Mouse (Mus musculus): ENCODE measurements around the gene Psat1. TPM values are rescaled to one million over a fixed set of nuclear protein-coding genes. Genes with fewer than 3 reads are reported as not detected.

Gene Psat1
- polyA plus RNA-seq, 1 experiment: 396 TPM

GRCm38 (mm10) chr19:15866851-15867250 lies 80.3 kb downstream of the Psat1 start:
- Histone ChIP-seq H3K36me3 (ENCODE audit: control insufficient read depth, insufficient read depth) (no peaks in the 10 kb centered on the region), H3K4me2 (ENCODE audit: low read depth) (no peak overlapping the region), H3K4me3 (no peak overlapping the region), H3K27me3 (ENCODE audit: control insufficient read depth, insufficient read depth, insufficient read length) (peaks cover 12% of the 10 kb centered on the region), H3K79me2 (ENCODE audit: control insufficient read depth, insufficient read depth) (no peaks in the 10 kb centered on the region), H3ac (ENCODE audit: control insufficient read depth, insufficient read length) (no peak overlapping the region)
- no peak for TF ChIP-seq TCF3 (IDR thresholded peaks at IDR 0.05; ENCODE audit: insufficient read length, low read depth)
- TF ChIP-seq USF1 (IDR thresholded peaks at IDR 0.05; ENCODE audit: low read depth): no peak
- TF ChIP-seq MAX (IDR thresholded peaks at IDR 0.05; ENCODE audit: low read depth): no peak
- no peak for TF ChIP-seq TCF12 (IDR thresholded peaks at IDR 0.05; ENCODE audit: insufficient read depth, poor library complexity, severe bottlenecking)

- Histone ChIP-seq H3K4me2 (ENCODE audit: low read depth) (no peak overlapping the region), H3K36me3 (ENCODE audit: control insufficient read depth, insufficient read depth) (no peaks in the 10 kb centered on the region), H3K79me2 (ENCODE audit: control insufficient read depth, insufficient read depth) (no peaks in the 10 kb centered on the region), H3ac (ENCODE audit: control insufficient read depth, insufficient read length) (no peak overlapping the region), H3K4me3 (no peak overlapping the region), H3K27me3 (ENCODE audit: control insufficient read depth, insufficient read depth, insufficient read length) (peaks cover 12% of the 10 kb centered on the region)
- no peak for TF ChIP-seq TCF12 (IDR thresholded peaks at IDR 0.05; ENCODE audit: insufficient read depth, poor library complexity, severe bottlenecking)
- TF ChIP-seq MYOD1 (IDR thresholded peaks at IDR 0.05; ENCODE audit: control insufficient read depth in 1 of 3, insufficient read length in 2 of 3, low read depth in 2 of 3): no peak
- no peak for TF ChIP-seq MYOG (IDR thresholded peaks at IDR 0.05; ENCODE audit: control insufficient read depth in 1 of 3, insufficient read depth in 1 of 3, insufficient read length in 2 of 3, low read depth in 2 of 3)
- TF ChIP-seq USF1 (IDR thresholded peaks at IDR 0.05; ENCODE audit: low read depth): no peak
Observed at GRCm38 (mm10) chr19:15866126-15866525, 81.0 kb downstream of the Psat1 start.

GRCm38 (mm10) chr19:15865431-15865830 lies 81.7 kb downstream of the Psat1 start:
- no peaks in the 10 kb centered on the region for H3K36me3 ChIP-seq (ENCODE audit: control insufficient read depth, insufficient read depth)
- TF ChIP-seq POLR2A (IDR thresholded peaks at IDR 0.05; ENCODE audit: insufficient read length, low read depth): no peak
- peaks cover 12% of the 10 kb centered on the region for H3K27me3 ChIP-seq (ENCODE audit: control insufficient read depth, insufficient read depth, insufficient read length)
- no peak overlapping the region for H3K4me3 ChIP-seq
- no peak overlapping the region for H3K4me2 ChIP-seq (ENCODE audit: low read depth)
- no peak overlapping the region for H3ac ChIP-seq (ENCODE audit: control insufficient read depth, insufficient read length)
- H3K79me2 ChIP-seq (ENCODE audit: control insufficient read depth, insufficient read depth): no peaks in the 10 kb centered on the region

- TF ChIP-seq POLR2A (IDR thresholded peaks at IDR 0.05; ENCODE audit: insufficient read length, low read depth) (no peak), USF1 (IDR thresholded peaks at IDR 0.05; ENCODE audit: low read depth) (no peak), E2F4 (IDR thresholded peaks at IDR 0.05; ENCODE audit: insufficient read depth) (no peak), MYOD1 (IDR thresholded peaks at IDR 0.05; ENCODE audit: control insufficient read depth in 1 of 3, insufficient read length in 2 of 3, low read depth in 2 of 3) (no peak), CEBPB (IDR thresholded peaks at IDR 0.05; ENCODE audit: insufficient read depth, poor library complexity, severe bottlenecking) (no peak), MAX (IDR thresholded peaks at IDR 0.05; ENCODE audit: low read depth) (no peak), MYOG (IDR thresholded peaks at IDR 0.05; ENCODE audit: control insufficient read depth in 1 of 3, insufficient read depth in 1 of 3, insufficient read length in 2 of 3, low read depth in 2 of 3) (no peak), POLR2AphosphoS2 (IDR thresholded peaks at IDR 0.05; ENCODE audit: insufficient read length, low read depth) (no peak), REST (IDR thresholded peaks at IDR 0.05; ENCODE audit: insufficient read depth, insufficient read length) (no peak), TCF3 (IDR thresholded peaks at IDR 0.05; ENCODE audit: insufficient read length, low read depth) (no peak)
- H3ac ChIP-seq (ENCODE audit: control insufficient read depth, insufficient read length): no peak overlapping the region
- H3K4me3 ChIP-seq: no peak overlapping the region
- no peaks in the 10 kb centered on the region for H3K36me3 ChIP-seq (ENCODE audit: control insufficient read depth, insufficient read depth)
- H3K79me2 ChIP-seq (ENCODE audit: control insufficient read depth, insufficient read depth): no peaks in the 10 kb centered on the region
- H3K27me3 ChIP-seq (ENCODE audit: control insufficient read depth, insufficient read depth, insufficient read length): peaks cover 12% of the 10 kb centered on the region
- H3K4me2 ChIP-seq (ENCODE audit: low read depth): no peak overlapping the region
Observed at GRCm38 (mm10) chr19:15864129-15864528, 83.0 kb downstream of the Psat1 start.

GRCm38 (mm10) chr19:15855379-15855778 lies 91.8 kb downstream of the Psat1 start:
- Histone ChIP-seq H3ac (ENCODE audit: control insufficient read depth, insufficient read length) (no peak overlapping the region), H3K36me3 (ENCODE audit: control insufficient read depth, insufficient read depth) (no peaks in the 10 kb centered on the region), H3K4me3 (no peak overlapping the region), H3K4me2 (ENCODE audit: low read depth) (no peak overlapping the region), H3K27me3 (ENCODE audit: control insufficient read depth, insufficient read depth, insufficient read length) (no peaks in the 10 kb centered on the region), H3K79me2 (ENCODE audit: control insufficient read depth, insufficient read depth) (no peaks in the 10 kb centered on the region)
- TF ChIP-seq POLR2AphosphoS2 (IDR thresholded peaks at IDR 0.05; ENCODE audit: insufficient read length, low read depth): no peak
- no peak for TF ChIP-seq TCF3 (IDR thresholded peaks at IDR 0.05; ENCODE audit: insufficient read length, low read depth)
- no peak for TF ChIP-seq MAX (IDR thresholded peaks at IDR 0.05; ENCODE audit: low read depth)
- TF ChIP-seq REST (IDR thresholded peaks at IDR 0.05; ENCODE audit: insufficient read depth, insufficient read length): no peak
- TF ChIP-seq MYOD1 (IDR thresholded peaks at IDR 0.05; ENCODE audit: control insufficient read depth in 1 of 3, insufficient read length in 2 of 3, low read depth in 2 of 3): no peak
- TF ChIP-seq CEBPB (IDR thresholded peaks at IDR 0.05; ENCODE audit: insufficient read depth, poor library complexity, severe bottlenecking): no peak
- TF ChIP-seq USF1 (IDR thresholded peaks at IDR 0.05; ENCODE audit: low read depth): no peak

Other genes starting within 250 kb of the Psat1 start
- gene Cep78, start 37.7 kb upstream of the Psat1 start, polyA plus RNA-seq (2012; fragmentation: generic; extraction: Trizol): 4.0 TPM
- 8.3 TPM for gene Gnaq, start 185.5 kb upstream of the Psat1 start, polyA plus RNA-seq (2012; fragmentation: generic; extraction: Trizol)

Measured in myocyte (in vitro differentiated cells).